In the genomic region with DNA sequence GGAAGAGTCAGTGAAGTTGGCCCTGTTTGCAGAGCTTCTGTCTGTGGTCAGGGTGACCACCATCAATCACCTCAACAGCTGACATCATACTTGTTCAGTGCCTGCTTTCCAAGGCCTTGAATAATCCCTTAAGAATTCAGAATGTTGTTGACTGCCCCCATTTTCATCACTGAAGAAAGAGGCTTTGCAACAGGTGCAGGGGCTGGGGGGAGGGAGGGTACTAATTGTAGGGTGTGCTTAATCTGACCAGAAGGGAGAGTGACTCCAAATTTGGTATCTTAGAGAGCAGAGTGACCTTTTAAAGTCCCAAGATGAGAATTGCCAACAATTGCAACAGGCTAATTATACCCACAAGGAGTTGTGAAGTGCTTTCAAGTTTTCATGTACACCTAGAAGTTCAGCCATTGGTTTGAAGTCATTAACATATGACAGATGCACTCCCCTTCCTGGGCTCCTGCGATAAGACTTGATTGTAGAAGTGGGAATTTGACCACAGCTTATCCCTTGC, we compare ENCODE assay signal across 12 mouse cellular contexts. TPM values are rescaled to one million over a fixed set of nuclear protein-coding genes. Genes with fewer than 3 reads are reported as not detected.
A peak's percentile ranks its signal among the peaks of the same experiment; 100 is the strongest.
DNase-seq lines count a peak whose midpoint lies in the region; ATAC-seq lines count a peak whose summit lies in the region.
"Had no signal": no experiment of that assay in that cellular context is flagged by ENCODE, and none has a peak within 500 bp of the region (broad histone marks: within the 10 kb centered on the region; RNA-seq: fewer than 3 reads in every experiment).

No protein-coding gene starts in this region.

- no peak for ATAC-seq in forebrain, embryonic 14.5 days
- ATAC-seq in forebrain, embryonic 15.5 days (replicated peaks): no peak; the same call in 1 of the 2 replicates
- 0 out of 2 replicates have a peak, but pooled peaks have one; percentile 54 for ATAC-seq in liver, embryonic 12.5 days
- peak; percentile 72 for ATAC-seq in megakaryocyte progenitor cell, adult 5-6 weeks (replicated peaks; ENCODE audit: poor library complexity)
- ATAC-seq: forebrain, embryonic 16.5 days; hindbrain, embryonic 16.5 days had no signal

- H3K4me1 ChIP-seq in forebrain, embryonic 14.5 days (ENCODE audit: control insufficient read depth, insufficient read depth, low read length): peaks cover 21% of the 10 kb centered on the region
- H3K4me1 ChIP-seq in forebrain, embryonic 15.5 days: peaks cover 16% of the 10 kb centered on the region; the same call in 1 of the 2 replicates
- peaks cover 15% of the 10 kb centered on the region for H3K4me1 ChIP-seq in liver, embryonic 12.5 days

- H3K27ac ChIP-seq in forebrain, embryonic 14.5 days (ENCODE audit: low read depth, low read length): no peak overlapping the region
- no peak overlapping the region for H3K27ac ChIP-seq in forebrain, embryonic 15.5 days (replicated peaks)
- no peak overlapping the region for H3K27ac ChIP-seq in liver, embryonic 12.5 days
- H3K27ac ChIP-seq: macrophage; stomach, postnatal 0 days had no signal

- peak; percentile 22 for DNase-seq in forebrain, embryonic 14.5 days (ENCODE audit: low spot score)
- no peak for DNase-seq in liver
- DNase-seq in adrenal gland, postnatal 36 days: peak; percentile 63 to 76
- no peak for DNase-seq in spleen, adult 12 weeks (ENCODE audit: low spot score)
- DNase-seq in cerebellum, adult 8-10 months: no peak

- no peak overlapping the region for H3K9ac ChIP-seq in forebrain, embryonic 14.5 days (ENCODE audit: low read length)
- no peak overlapping the region for H3K9ac ChIP-seq in forebrain, embryonic 15.5 days (replicated peaks)
- H3K9ac ChIP-seq in liver, embryonic 12.5 days: no peak overlapping the region

- WGBS in forebrain, embryonic 14.5 days: 11% methylated on average over 1 of the region's 1 CpGs
- WGBS in forebrain, embryonic 15.5 days: 11% methylated on average over 1 of the region's 1 CpGs
- WGBS in liver, embryonic 12.5 days (ENCODE audit: insufficient replicate concordance): 35% methylated on average over 1 of the region's 1 CpGs

- H3K27me3 ChIP-seq in forebrain, embryonic 14.5 days (replicated peaks; ENCODE audit: control insufficient read depth, insufficient read depth, low read length): no peaks in the 10 kb centered on the region
- no peaks in the 10 kb centered on the region for H3K27me3 ChIP-seq in forebrain, embryonic 15.5 days
- H3K27me3 ChIP-seq in liver, embryonic 12.5 days (replicated peaks): no peaks in the 10 kb centered on the region

- no peak overlapping the region for H3K4me2 ChIP-seq in forebrain, embryonic 14.5 days (ENCODE audit: low read length)
- H3K4me2 ChIP-seq in forebrain, embryonic 15.5 days (replicated peaks): no peak overlapping the region
- no peak overlapping the region for H3K4me2 ChIP-seq in liver, embryonic 12.5 days

- H3K4me3 ChIP-seq in forebrain, embryonic 14.5 days (ENCODE audit: low read depth, low read length): no peak overlapping the region
- H3K4me3 ChIP-seq in forebrain, embryonic 15.5 days: no peak overlapping the region
- H3K4me3 ChIP-seq in liver, embryonic 12.5 days: no peak overlapping the region

- H3K9me3 ChIP-seq in forebrain, embryonic 14.5 days (replicated peaks; ENCODE audit: control insufficient read depth, low read length): no peaks in the 10 kb centered on the region
- no peaks in the 10 kb centered on the region for H3K9me3 ChIP-seq in forebrain, embryonic 15.5 days
- H3K9me3 ChIP-seq in liver, embryonic 12.5 days (replicated peaks): no peaks in the 10 kb centered on the region

- H3K36me3 ChIP-seq in forebrain, embryonic 14.5 days (ENCODE audit: control insufficient read depth, insufficient read depth, low read length): no peaks in the 10 kb centered on the region
- H3K36me3 ChIP-seq in forebrain, embryonic 15.5 days: no peaks in the 10 kb centered on the region
- no peaks in the 10 kb centered on the region for H3K36me3 ChIP-seq in liver, embryonic 12.5 days

RNA-seq across cellular contexts. Expression of gene BC052040, which starts 24.4 kb away (rescaled TPM):
- 14.5 and 18.9 TPM in 2 replicates for polyA plus RNA-seq in forebrain, embryonic 14.5 days (2014; fragmentation: Nextera tagmentation; extraction: Ambion mirVana)
- polyA plus RNA-seq in forebrain, embryonic 15.5 days (2015; fragmentation: Nextera tagmentation; extraction: Ambion mirVana): 16.3 and 17.1 TPM in 2 replicates
- polyA plus RNA-seq in liver, embryonic 12.5 days (2016; fragmentation: Nextera tagmentation; extraction: Ambion mirVana): 9.8 and 11.0 TPM in 2 replicates
- total RNA-seq in adrenal gland, postnatal 36 days (2021): 1 to 10 TPM; 2.9 to 4.0 TPM
- 20.5 and 21.4 TPM in 2 replicates for total RNA-seq in megakaryocyte progenitor cell, adult 5-6 weeks (2015)
- 4.8 and 5.3 TPM in 2 replicates for total RNA-seq in megakaryocyte progenitor cell, adult 5-6 weeks (2017)

Comparison
In these comparisons a context has a peak if more than half of its experiments do, and no peak if none do; other contexts are left out.
1. ATAC-seq: peak in liver, embryonic 12.5 days (single experiment) and megakaryocyte progenitor cell, adult 5-6 weeks (single experiment); none in forebrain, embryonic 14.5 days (single experiment) and forebrain, embryonic 15.5 days (single experiment).
2. DNase-seq: peak in forebrain, embryonic 14.5 days (single experiment) and adrenal gland, postnatal 36 days (2 of 2); none in liver (single experiment), spleen, adult 12 weeks (single experiment) and cerebellum, adult 8-10 months (single experiment).